Mouse (Mus musculus) liver, embryonic 14 days (tissue): Measurements from ENCODE around the gene BC029722. TPM values are rescaled to one million over a fixed set of nuclear protein-coding genes. Genes with fewer than 3 reads are reported as not detected.

ENCODE experiments used
- polyA plus RNA-seq: library from polyadenylated mRNA; depleted of rRNA; stranded (reverse); fragments of >200 nt; gene quantifications from 2 replicates; pipeline ENCODE4 v1.2.3, GENCODE M21; 2012; rRNA removed

The BC029722 gene
- 3.4 and 4.2 TPM in 2 replicates for polyA plus RNA-seq

GRCm38 (mm10) chr2:155819392-155819448 is at the start of gene BC029722:
TSS of gene BC029722 (minus strand) at chr2:155819426.

GRCm38 (mm10) chr2:155834732-155835131 is 15.5 kb upstream of the BC029722 start, which contains the start of gene Fam83c:
TSS of gene Fam83c (minus strand) at chr2:155834854.

GRCm38 (mm10) chr2:155826630-155827424 is 7.6 kb upstream of the BC029722 start, which contains the start of gene Eif6:
TSS of gene Eif6 (minus strand) at chr2:155826925.

GRCm38 (mm10) chr2:155774927-155775684 is 44.1 kb downstream of the BC029722 start, which contains the start of gene Mmp24:
TSS of gene Mmp24 (plus strand) at chr2:155775342.

Other genes with a start within 250 kb of the BC029722 start
- 35.3 and 39.8 TPM in 2 replicates for gene Gss, start 226.6 kb downstream of the BC029722 start, polyA plus RNA-seq
- 2.7 and 3.5 TPM in 2 replicates for gene Myh7b, start 208.2 kb downstream of the BC029722 start, polyA plus RNA-seq
- gene Trpc4ap, start 127.0 kb downstream of the BC029722 start, polyA plus RNA-seq = 34.3 and 36.2 TPM in 2 replicates
- gene Edem2, start 90.0 kb downstream of the BC029722 start, polyA plus RNA-seq = 12.3 and 13.8 TPM in 2 replicates
- gene Gm17581, start 83.6 kb downstream of the BC029722 start, polyA plus RNA-seq = not detected in 2 replicates
- gene Procr, start 68.3 kb downstream of the BC029722 start, polyA plus RNA-seq = 0.86 and 0.93 TPM in 2 replicates
- gene Mmp24, start 44.1 kb downstream of the BC029722 start, polyA plus RNA-seq = under 0.01 and 0.01 TPM in 2 replicates
- gene Eif6, start 7.5 kb upstream of the BC029722 start, polyA plus RNA-seq = 65.8 and 66.0 TPM in 2 replicates
- gene Fam83c, start 15.4 kb upstream of the BC029722 start, polyA plus RNA-seq = under 0.01 TPM in 1 of 2 replicates, not detected in the other
- 17.9 and 20.4 TPM in 2 replicates for gene Uqcc1, start 110.9 kb upstream of the BC029722 start, polyA plus RNA-seq
- not detected in 2 replicates for gene Gm15557, start 121.3 kb upstream of the BC029722 start, polyA plus RNA-seq
- gene Gdf5, start 125.9 kb upstream of the BC029722 start, polyA plus RNA-seq = 0.01 TPM in 2 replicates
- gene Cep250, start 137.0 kb upstream of the BC029722 start, polyA plus RNA-seq = 9.0 and 9.3 TPM in 2 replicates
- gene 6430550D23Rik, start 188.6 kb upstream of the BC029722 start, polyA plus RNA-seq = 1.4 and 1.9 TPM in 2 replicates
- gene Ergic3, start 188.6 kb upstream of the BC029722 start, polyA plus RNA-seq = 69.8 and 77.6 TPM in 2 replicates
- not detected in 2 replicates for gene Fer1l4, start 233.5 kb upstream of the BC029722 start, polyA plus RNA-seq
- gene Spag4, start 245.7 kb upstream of the BC029722 start, polyA plus RNA-seq = 0.75 and 0.81 TPM in 2 replicates